Mouse (Mus musculus): ENCODE measurements around the gene Fank1. TPM values are rescaled to one million over a fixed set of nuclear protein-coding genes. Genes with fewer than 3 reads are reported as not detected.

The Fank1 gene
- polyA plus RNA-seq (2015; fragmentation: Nextera tagmentation; extraction: Ambion mirVana) = 0.50 and 0.54 TPM in 2 replicates

GRCm38 (mm10) chr7:133776626-133776996, at the start of gene Fank1:
Gene Fank1 (plus strand): TSS chr7:133776861.
- Histone ChIP-seq H3K4me1 (peaks cover 14% of the 10 kb centered on the region), H3K9ac (peak within 1 kb of the TSS; percentile 52), H3K4me3 (replicated peaks) (peak within 1 kb of the TSS; percentile 66), H3K36me3 (no peaks in the 10 kb centered on the region), H3K27ac (no peak within 1 kb of the TSS), H3K4me2 (peak within 1 kb of the TSS; percentile 88), H3K27me3 (replicated peaks) (no peaks in the 10 kb centered on the region; the same call in 1 of the 2 replicates), H3K9me3 (no peaks in the 10 kb centered on the region)
- WGBS = 0% methylated on average over 39 of the region's 45 CpGs
- peak; percentile 95 for ATAC-seq (ENCODE audit: insufficient read depth, low FRiP score, low read depth)

GRCm38 (mm10) chr7:133727027-133727426, 49.6 kb upstream of the Fank1 start:
- Histone ChIP-seq H3K36me3 (peaks cover 16% of the 10 kb centered on the region), H3K27ac (no peak overlapping the region), H3K9ac (no peak overlapping the region), H3K4me1 (no peaks in the 10 kb centered on the region), H3K9me3 (no peaks in the 10 kb centered on the region), H3K4me2 (no peak overlapping the region), H3K27me3 (replicated peaks) (no peaks in the 10 kb centered on the region), H3K4me3 (replicated peaks) (no peak overlapping the region)
- no peak for ATAC-seq (ENCODE audit: insufficient read depth, low FRiP score, low read depth)
- 73% methylated on average over 6 of the region's 6 CpGs for WGBS

GRCm38 (mm10) chr7:133729351-133729750, 47.3 kb upstream of the Fank1 start:
- 71% methylated on average over 5 of the region's 5 CpGs for WGBS
- Histone ChIP-seq H3K27ac (no peak overlapping the region), H3K9ac (no peak overlapping the region), H3K9me3 (no peaks in the 10 kb centered on the region), H3K36me3 (peaks cover 5% of the 10 kb centered on the region; the same call in 1 of the 2 replicates), H3K27me3 (replicated peaks) (no peaks in the 10 kb centered on the region), H3K4me2 (no peak overlapping the region), H3K4me3 (replicated peaks) (no peak overlapping the region), H3K4me1 (no peaks in the 10 kb centered on the region)
- no peak for ATAC-seq (ENCODE audit: insufficient read depth, low FRiP score, low read depth)

GRCm38 (mm10) chr7:133730324-133731191, 46.1 kb upstream of the Fank1 start:
- no peak overlapping the region for H3K4me2 ChIP-seq
- ATAC-seq (ENCODE audit: insufficient read depth, low FRiP score, low read depth) = no peak
- no peak overlapping the region for H3K27ac ChIP-seq
- H3K9ac ChIP-seq = no peak overlapping the region
- no peaks in the 10 kb centered on the region for H3K9me3 ChIP-seq
- H3K27me3 ChIP-seq (replicated peaks) = no peaks in the 10 kb centered on the region
- H3K36me3 ChIP-seq = 0 out of 2 replicates have a peak, but pooled peaks cover 3% of the 10 kb centered on the region
- no peak overlapping the region for H3K4me3 ChIP-seq (replicated peaks)
- no peaks in the 10 kb centered on the region for H3K4me1 ChIP-seq
- 72% methylated on average over 11 of the region's 11 CpGs for WGBS

- H3K36me3 ChIP-seq = 0 out of 2 replicates have a peak, but pooled peaks cover 3% of the 10 kb centered on the region
- H3K4me2 ChIP-seq = no peak overlapping the region
- H3K27me3 ChIP-seq (replicated peaks) = no peaks in the 10 kb centered on the region
- no peak overlapping the region for H3K4me3 ChIP-seq (replicated peaks)
- H3K4me1 ChIP-seq = no peaks in the 10 kb centered on the region
- 65% methylated on average over 4 of the region's 4 CpGs for WGBS
- no peak overlapping the region for H3K27ac ChIP-seq
- ATAC-seq (ENCODE audit: insufficient read depth, low FRiP score, low read depth) = no peak
- no peak overlapping the region for H3K9ac ChIP-seq
- no peaks in the 10 kb centered on the region for H3K9me3 ChIP-seq
These were observed 44.6 kb upstream of the Fank1 start for GRCm38 (mm10) chr7:133731971-133732645.

GRCm38 (mm10) chr7:133740558-133740957, 36.1 kb upstream of the Fank1 start:
- no peaks in the 10 kb centered on the region for H3K4me1 ChIP-seq
- no peak overlapping the region for H3K4me3 ChIP-seq (replicated peaks)
- H3K27me3 ChIP-seq (replicated peaks) = no peaks in the 10 kb centered on the region
- no peak overlapping the region for H3K9ac ChIP-seq
- H3K9me3 ChIP-seq = no peaks in the 10 kb centered on the region
- 83% methylated on average over 7 of the region's 7 CpGs for WGBS
- H3K4me2 ChIP-seq = no peak overlapping the region
- ATAC-seq (ENCODE audit: insufficient read depth, low FRiP score, low read depth) = no peak
- peaks cover 5% of the 10 kb centered on the region; the same call in 1 of the 2 replicates for H3K36me3 ChIP-seq
- no peak overlapping the region for H3K27ac ChIP-seq

GRCm38 (mm10) chr7:133742530-133743325, 33.9 kb upstream of the Fank1 start:
- Histone ChIP-seq H3K27ac (no peak overlapping the region), H3K36me3 (peaks cover 5% of the 10 kb centered on the region; the same call in 1 of the 2 replicates), H3K27me3 (replicated peaks) (no peaks in the 10 kb centered on the region), H3K4me2 (no peak overlapping the region), H3K4me3 (replicated peaks) (no peak overlapping the region), H3K9ac (no peak overlapping the region), H3K9me3 (no peaks in the 10 kb centered on the region), H3K4me1 (0 out of 2 replicates have a peak, but pooled peaks cover under 1% of the 10 kb centered on the region)
- ATAC-seq (ENCODE audit: insufficient read depth, low FRiP score, low read depth) = no peak
- 90% methylated on average over 12 of the region's 12 CpGs for WGBS

- peaks cover 5% of the 10 kb centered on the region; the same call in 1 of the 2 replicates for H3K36me3 ChIP-seq
- no peak overlapping the region for H3K9ac ChIP-seq
- no peak for ATAC-seq (ENCODE audit: insufficient read depth, low FRiP score, low read depth)
- no peak overlapping the region for H3K27ac ChIP-seq
- no peak overlapping the region for H3K4me2 ChIP-seq
- no peak overlapping the region for H3K4me3 ChIP-seq (replicated peaks)
- H3K4me1 ChIP-seq = 0 out of 2 replicates have a peak, but pooled peaks cover 4% of the 10 kb centered on the region
- no peaks in the 10 kb centered on the region for H3K9me3 ChIP-seq
- 47% methylated on average over 4 of the region's 4 CpGs for WGBS
- H3K27me3 ChIP-seq (replicated peaks) = no peaks in the 10 kb centered on the region
These were observed 33.0 kb upstream of the Fank1 start for GRCm38 (mm10) chr7:133743611-133744010.

- H3K36me3 ChIP-seq = peaks cover 5% of the 10 kb centered on the region; the same call in 1 of the 2 replicates
- WGBS = 79% methylated on average over 1 of the region's 1 CpGs
- H3K9ac ChIP-seq = no peak overlapping the region
- no peaks in the 10 kb centered on the region for H3K9me3 ChIP-seq
- H3K4me3 ChIP-seq (replicated peaks) = no peak overlapping the region
- H3K4me2 ChIP-seq = no peak overlapping the region
- no peaks in the 10 kb centered on the region for H3K27me3 ChIP-seq (replicated peaks)
- no peak for ATAC-seq (ENCODE audit: insufficient read depth, low FRiP score, low read depth)
- H3K4me1 ChIP-seq = 0 out of 2 replicates have a peak, but pooled peaks cover 4% of the 10 kb centered on the region
- H3K27ac ChIP-seq = no peak overlapping the region
These were observed 32.5 kb upstream of the Fank1 start for GRCm38 (mm10) chr7:133744209-133744608.

- Histone ChIP-seq H3K27me3 (replicated peaks) (no peaks in the 10 kb centered on the region), H3K36me3 (peaks cover 5% of the 10 kb centered on the region; the same call in 1 of the 2 replicates), H3K9me3 (no peaks in the 10 kb centered on the region), H3K9ac (no peak overlapping the region), H3K27ac (no peak overlapping the region), H3K4me1 (0 out of 2 replicates have a peak, but pooled peaks cover 4% of the 10 kb centered on the region), H3K4me3 (replicated peaks) (no peak overlapping the region), H3K4me2 (no peak overlapping the region)
- ATAC-seq (ENCODE audit: insufficient read depth, low FRiP score, low read depth) = no peak
- WGBS = 39% methylated on average over 4 of the region's 4 CpGs
These were observed 32.0 kb upstream of the Fank1 start for GRCm38 (mm10) chr7:133744701-133745100.

- Histone ChIP-seq H3K36me3 (no peaks in the 10 kb centered on the region; the same call in 1 of the 2 replicates), H3K4me2 (no peak overlapping the region), H3K4me1 (0 out of 2 replicates have a peak, but pooled peaks cover 4% of the 10 kb centered on the region), H3K27ac (no peak overlapping the region), H3K9me3 (no peaks in the 10 kb centered on the region), H3K9ac (no peak overlapping the region), H3K4me3 (replicated peaks) (no peak overlapping the region), H3K27me3 (replicated peaks) (no peaks in the 10 kb centered on the region)
- 83% methylated on average over 8 of the region's 8 CpGs for WGBS
- no peak for ATAC-seq (ENCODE audit: insufficient read depth, low FRiP score, low read depth)
These were observed 29.3 kb upstream of the Fank1 start for GRCm38 (mm10) chr7:133747372-133747771.

Data from stomach, embryonic 15.5 days (tissue).